Mouse (Mus musculus): ENCODE data around the gene Mgat5b.

Gene Mgat5b

DNA sequence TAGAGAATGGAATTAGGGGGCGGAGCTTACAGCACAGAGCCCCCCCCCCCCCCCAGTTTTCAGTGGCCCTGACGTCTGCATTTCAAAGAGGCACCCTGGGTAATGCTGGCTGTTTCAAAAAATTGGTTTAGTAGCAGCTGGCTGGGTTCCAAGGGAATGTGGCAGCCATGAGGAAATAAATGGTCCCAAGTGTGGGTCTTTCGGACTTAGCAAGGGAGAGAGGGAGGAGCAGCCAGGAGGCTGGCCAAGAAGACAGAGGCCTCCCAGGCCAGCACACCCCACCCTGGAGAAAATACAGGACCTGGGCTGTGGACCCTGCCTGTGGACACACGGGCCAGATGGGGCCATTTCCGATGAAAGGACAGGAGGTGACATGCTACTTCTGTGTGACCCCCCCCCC is 61.6 kb downstream of the Mgat5b start:
- DNase-seq (ENCODE audit: low spot score), result no peak

- no peak for DNase-seq (ENCODE audit: low spot score)
Measured at GRCm38 (mm10) chr11:116982543-116982942, 63.9 kb downstream of the Mgat5b start.

DNA sequence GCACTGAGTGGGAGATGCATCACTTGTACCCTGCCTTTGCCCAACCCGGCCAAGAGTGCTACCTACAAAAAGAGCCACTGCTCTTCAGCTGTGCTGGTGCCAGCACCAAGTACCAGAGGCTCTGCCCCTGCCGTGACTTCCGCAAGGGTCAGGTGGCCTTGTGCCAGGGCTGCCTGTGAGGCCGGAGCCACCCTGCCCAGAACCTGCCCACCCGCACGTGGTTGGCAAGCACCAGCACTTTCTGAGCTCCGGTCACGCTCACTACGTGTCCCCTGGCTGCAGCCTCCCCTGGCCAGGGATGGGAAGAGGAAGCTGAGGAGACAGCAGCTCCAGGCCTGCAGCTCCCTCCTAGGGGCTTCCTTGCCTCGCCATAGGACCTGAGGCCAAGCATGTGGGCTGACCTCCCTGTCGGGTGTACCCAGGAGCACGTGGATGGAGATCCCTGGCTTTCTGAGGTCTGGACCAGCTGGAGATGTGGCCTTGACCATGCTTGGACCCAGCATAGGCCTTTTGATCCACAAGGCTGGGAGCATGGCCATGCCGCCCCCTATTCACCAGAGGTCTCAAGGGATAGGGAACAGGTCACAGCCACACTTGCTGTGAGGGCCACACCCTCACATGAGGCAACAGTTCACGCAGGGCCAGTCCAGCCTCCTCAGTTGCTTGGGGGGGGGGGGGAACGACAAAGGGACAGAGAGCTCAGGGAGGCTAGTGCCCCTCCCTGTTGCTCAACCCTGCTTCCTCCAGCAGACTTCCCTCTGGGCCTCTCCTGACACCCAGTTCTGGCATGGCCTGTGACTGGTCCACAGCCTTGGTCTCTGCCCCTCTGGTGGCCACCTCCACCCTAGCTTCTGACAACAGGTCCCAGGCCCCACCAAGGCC is 67.1 kb downstream of the Mgat5b start:
- no peak for DNase-seq (ENCODE audit: low spot score)

GRCm38 (mm10) chr11:116988131-116988530 is 69.5 kb downstream of the Mgat5b start:
- no peak for DNase-seq (ENCODE audit: low spot score)

DNA sequence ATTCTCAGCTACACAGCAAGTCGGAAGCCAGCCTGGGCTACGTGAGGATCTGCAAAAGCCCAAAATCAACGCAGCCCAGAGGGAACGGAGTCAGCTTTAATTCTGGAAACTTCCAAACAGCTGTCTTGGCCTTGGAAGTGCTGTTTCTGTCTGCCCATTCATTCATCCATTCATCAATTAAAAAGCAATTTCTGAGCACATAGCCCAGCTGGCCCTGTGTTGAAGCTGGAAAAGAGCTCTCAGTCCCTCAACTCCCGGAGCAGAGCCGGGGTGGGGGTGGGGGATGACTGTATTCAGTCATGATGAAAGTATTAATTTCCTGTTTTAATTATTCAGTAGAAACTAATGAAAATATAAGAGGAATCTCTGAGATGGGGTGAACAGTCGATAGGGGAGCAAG is 71.6 kb downstream of the Mgat5b start:
- DNase-seq (ENCODE audit: low spot score), result no peak

DNA sequence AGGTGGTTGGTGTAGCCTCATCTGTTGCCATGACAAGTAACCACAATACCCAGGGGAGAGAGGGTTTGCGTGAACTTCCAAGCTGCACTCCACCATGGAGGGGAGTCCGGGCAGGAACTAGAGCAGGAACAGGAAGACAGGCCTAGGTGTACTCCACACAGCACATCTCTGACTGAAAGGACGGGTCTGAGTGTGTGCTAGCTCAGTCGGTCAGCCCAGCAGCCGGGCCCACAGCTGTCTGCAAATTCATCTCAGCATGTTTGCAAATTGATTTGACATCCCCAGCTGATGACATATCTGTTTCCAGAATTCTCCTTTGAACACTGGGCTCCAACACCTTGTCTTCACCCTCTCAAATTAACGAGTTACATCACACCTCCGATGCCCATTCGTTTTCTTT is 72.7 kb downstream of the Mgat5b start:
- no peak for DNase-seq (ENCODE audit: low spot score)

GRCm38 (mm10) chr11:116991964-116992363 is 73.3 kb downstream of the Mgat5b start:
- DNase-seq (ENCODE audit: low spot score), result no peak

DNA sequence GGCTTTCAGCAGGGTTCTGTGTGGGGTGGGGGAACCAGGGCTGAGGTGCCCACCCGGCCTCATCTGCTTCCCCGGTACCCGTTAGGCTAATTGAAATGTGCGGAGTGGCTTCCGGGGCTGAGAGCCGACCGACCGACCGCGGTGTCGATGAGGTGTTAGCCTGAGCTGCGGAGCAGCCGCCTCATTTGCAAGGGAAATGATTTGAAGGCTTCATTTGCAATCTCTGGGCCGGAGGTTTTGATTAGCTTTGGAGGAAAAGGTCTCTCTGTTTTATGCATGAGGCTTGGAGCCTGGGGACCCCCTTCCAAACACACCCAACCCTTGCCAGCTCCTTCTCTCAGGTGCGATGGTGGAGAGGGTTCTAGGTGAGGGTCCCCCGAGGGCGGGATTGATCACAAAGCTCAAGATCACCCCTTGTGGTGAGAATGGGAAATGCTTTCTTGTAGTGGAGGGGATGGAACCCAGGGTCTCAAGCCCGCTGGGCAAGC is 75.5 kb downstream of the Mgat5b start:
- DNase-seq (ENCODE audit: low spot score), result peak; percentile 76

DNA sequence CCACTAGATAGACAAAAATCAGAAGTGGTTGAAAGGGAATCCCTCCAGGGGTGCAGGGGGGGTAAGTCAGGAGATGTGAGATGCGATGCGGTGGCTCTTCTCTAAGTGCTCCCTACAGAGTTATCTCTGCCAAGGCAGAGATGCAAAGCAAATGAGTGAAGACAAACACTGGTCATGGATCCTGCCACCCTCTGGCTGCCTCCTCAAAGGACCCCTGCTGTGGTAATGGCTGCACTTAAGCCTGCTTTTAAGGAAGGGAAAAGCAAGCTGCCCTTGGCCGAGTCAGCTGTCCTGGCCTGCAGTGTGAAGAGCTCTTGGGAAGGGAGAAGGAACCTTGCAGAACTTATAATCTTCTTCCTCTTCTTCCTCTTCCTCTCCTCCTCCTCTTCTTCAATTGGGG is 78.3 kb downstream of the Mgat5b start:
- DNase-seq (ENCODE audit: low spot score), result no peak

GRCm38 (mm10) chr11:116998935-116999334 is 80.3 kb downstream of the Mgat5b start:
- DNase-seq (ENCODE audit: low spot score), result no peak

DNA sequence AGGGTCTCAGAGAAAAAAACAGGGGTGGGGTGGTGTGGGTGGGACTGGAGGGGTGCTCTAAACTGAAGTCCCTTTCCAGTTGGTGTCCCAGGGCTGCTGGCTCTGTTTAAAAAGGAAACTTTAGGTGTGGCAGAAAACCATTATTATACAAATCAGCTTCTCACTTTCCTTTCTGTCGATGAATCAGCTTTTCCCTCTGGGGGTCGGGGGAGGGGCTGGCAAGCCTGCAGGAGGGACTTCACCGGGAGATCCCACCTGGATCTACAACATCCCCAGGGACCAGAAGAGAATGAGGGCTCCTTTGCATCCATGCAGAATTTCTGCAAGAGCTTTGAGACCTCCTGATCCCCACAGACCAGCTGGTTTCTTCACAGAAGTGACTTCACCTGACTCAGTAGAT is 81.6 kb downstream of the Mgat5b start:
- no peak for DNase-seq (ENCODE audit: low spot score)

DNA sequence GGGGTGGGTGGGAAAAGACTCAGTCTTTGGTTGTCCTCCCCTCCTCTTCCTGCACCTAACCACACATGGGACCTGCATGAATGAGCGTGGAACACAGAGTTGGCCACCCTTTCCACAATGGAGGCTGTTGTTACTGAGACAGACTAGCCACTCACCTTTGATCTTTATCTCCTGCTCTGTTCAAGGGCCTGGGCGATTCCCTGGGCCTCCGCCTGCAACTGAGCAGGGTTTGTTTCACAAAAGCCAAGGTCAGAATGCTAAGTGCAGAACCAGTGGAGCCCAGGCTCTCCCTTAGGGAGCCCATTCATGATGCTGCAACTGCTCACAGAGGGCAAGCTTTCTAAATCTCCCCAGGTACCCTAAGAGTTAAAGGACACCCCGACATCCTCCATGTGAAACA is 83.1 kb downstream of the Mgat5b start:
- no peak for DNase-seq (ENCODE audit: low spot score)

- peak; percentile 41 for DNase-seq (ENCODE audit: low spot score)
Measured at GRCm38 (mm10) chr11:117003503-117003902, 84.8 kb downstream of the Mgat5b start.

DNA sequence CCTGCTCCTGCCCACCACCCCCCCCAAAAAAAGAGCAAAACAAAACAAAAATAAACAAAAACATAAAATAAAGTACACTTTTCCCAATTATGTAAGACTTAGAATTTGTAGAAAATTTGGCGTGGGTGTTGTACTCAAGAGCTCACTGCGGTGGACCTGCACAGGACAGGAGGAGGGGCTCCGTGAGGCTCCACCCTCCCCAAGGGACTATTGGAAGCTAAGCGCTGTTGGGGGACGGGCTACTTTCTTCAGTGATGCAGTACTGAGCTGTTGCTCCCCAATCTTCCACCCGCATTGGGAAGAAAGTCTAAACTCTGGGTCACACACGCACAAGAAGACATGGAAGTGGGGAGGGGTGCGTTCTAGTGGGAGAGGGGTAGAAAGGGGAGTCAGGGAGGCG is 85.6 kb downstream of the Mgat5b start:
- DNase-seq (ENCODE audit: low spot score), result peak; percentile 41

- DNase-seq (ENCODE audit: low spot score), result no peak
Measured at GRCm38 (mm10) chr11:117017462-117017861, 98.8 kb downstream of the Mgat5b start.

DNA sequence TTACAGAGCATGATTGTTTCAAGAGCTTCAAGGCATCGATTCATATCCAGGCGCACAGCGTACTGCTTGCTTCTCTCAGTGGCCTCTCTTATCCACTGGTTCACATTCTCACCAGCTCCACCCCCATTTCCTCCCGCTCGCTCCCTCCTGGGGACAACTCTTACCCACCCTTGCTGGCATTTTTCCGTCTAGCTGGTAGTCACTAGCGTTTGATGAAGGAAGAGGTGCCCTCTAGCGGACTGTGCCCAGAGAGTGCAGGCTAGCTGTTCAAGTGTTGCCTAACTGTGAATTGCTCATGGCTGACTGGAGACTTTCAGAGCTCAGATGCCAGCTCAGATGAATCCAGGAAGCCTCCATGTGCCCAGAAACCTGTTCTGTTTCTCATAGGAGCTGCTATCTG is 99.7 kb downstream of the Mgat5b start:
- DNase-seq (ENCODE audit: low spot score), result peak; percentile 95

GRCm38 (mm10) chr11:117021026-117021425 is 102.4 kb downstream of the Mgat5b start:
- DNase-seq (ENCODE audit: low spot score), result no peak

GRCm38 (mm10) chr11:117023537-117023936 is 104.9 kb downstream of the Mgat5b start:
- DNase-seq (ENCODE audit: low spot score), result no peak

DNA sequence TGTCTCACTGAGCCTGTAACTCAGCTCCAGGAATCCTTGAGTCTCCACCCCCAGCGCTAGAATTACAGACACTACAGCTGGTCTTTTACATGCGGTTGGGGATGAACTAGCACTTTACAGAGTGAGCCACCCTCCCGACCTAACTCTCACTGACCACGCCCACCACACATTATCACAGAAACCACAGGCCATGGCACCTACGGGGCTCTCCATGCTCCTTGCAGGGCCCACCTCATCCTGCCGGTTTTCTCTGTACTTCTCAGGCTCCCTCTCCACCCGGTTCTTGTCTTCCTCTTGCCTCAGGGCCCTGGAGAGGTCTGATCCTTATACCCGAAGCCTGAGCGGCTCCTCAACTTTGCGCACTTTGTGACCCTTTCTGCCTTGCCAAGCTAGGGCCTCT is 109.0 kb downstream of the Mgat5b start:
- peak; percentile 42 for DNase-seq (ENCODE audit: low spot score)

GRCm38 (mm10) chr11:117028861-117029568 is 110.4 kb downstream of the Mgat5b start:
- no peak for DNase-seq (ENCODE audit: low spot score)

DNA sequence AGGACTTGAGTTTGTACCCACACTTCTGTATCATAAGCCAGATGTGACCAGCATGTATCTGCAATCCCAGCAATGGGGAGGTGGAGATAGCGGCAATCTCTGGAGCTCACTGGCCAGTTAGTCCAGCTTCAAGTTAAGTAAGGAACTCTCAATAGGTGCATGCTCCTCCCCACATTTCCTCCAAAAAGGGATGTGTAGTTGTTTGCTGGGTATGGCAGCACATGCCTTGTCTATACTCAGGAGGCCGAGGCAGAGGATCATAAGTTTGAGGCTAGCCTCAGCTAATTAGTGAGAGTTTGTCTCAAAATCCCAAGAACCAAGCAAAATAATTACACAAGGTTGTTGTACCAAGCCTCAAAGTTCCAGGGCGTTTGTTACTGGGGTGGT is 110.9 kb downstream of the Mgat5b start:
- DNase-seq (ENCODE audit: low spot score), result no peak

- DNase-seq (ENCODE audit: low spot score), result no peak
Measured at GRCm38 (mm10) chr11:117030018-117030417, 111.4 kb downstream of the Mgat5b start.

DNA sequence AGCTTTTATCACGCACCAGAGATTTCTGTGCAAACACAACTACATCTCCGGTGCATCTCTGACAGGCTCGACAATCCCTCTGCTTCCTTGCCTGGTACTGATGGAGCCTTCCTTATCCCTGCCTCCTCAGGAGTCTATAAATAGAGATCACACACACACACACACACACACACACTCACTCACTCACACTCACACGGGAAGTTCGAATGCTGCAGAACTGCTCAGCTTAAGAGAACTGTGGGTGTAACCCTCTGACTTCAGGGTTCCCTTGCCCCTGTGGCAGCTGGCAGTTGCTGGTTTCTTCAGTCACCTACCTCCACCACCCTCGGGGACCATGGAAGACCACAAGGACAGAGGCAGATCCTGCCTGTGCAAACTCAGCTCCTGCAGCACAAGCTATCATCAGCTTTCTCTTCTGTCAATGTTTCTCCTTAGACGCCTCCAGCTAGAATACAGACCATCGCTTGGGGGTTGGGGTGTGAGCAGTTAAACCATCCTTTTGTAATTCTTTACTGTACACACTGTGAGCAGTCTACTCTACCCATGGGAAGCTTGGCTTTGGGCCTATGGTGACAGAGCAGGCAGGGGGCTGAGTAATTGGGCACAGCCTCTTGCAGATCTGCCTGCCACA is 111.9 kb downstream of the Mgat5b start:
- DNase-seq (ENCODE audit: low spot score), result no peak
